Mouse (Mus musculus) limb, embryonic 14.5 days (tissue): ENCODE results near the gene Sco1. TPM values are rescaled to one million over a fixed set of nuclear protein-coding genes. Genes with fewer than 3 reads are reported as not detected.

ENCODE experiments used
- ATAC-seq: fragments of 200-750 bp; cut with Nextera tagmentation; 2 replicates; pipeline ENCODE4 v1.8.0; 2017; ENCODE audit warnings: low read depth, moderate number of reproducible peaks, moderate TSS enrichment; ENCODE audit not compliant: low FRiP score
- DNase-seq: peaks from one replicate; pipeline ENCODE4 v3.0.0-alpha.2; 2015; ENCODE audit warnings: low spot score
- H3K27ac ChIP-seq: fragments of 300-500 bp; sonication (generic); replicated peaks from 2 replicates; pipeline ENCODE4 v1.5.1; 2014; ENCODE audit warnings: low read depth, mild to moderate bottlenecking, low read length, moderate library complexity, mixed read lengths
- H3K27me3 ChIP-seq: fragments of 300-500 bp; sonication (generic); 2 replicates; pipeline ENCODE4 v1.6.1; 2014; ENCODE audit warnings: low read length, mixed read lengths; ENCODE audit not compliant: control insufficient read depth, insufficient read depth
- H3K36me3 ChIP-seq: fragments of 300-500 bp; sonication (generic); 2 replicates; pipeline ENCODE4 v1.6.1; 2014; ENCODE audit warnings: mild to moderate bottlenecking, low read length, moderate library complexity, mixed read lengths; ENCODE audit not compliant: control insufficient read depth, insufficient read depth
- H3K4me1 ChIP-seq: fragments of 300-500 bp; sonication (generic); 2 replicates; pipeline ENCODE4 v1.6.1; 2014; ENCODE audit warnings: antibody characterized with exemption, low read length, mixed read lengths; ENCODE audit not compliant: control insufficient read depth, insufficient read depth
- H3K4me2 ChIP-seq: fragments of 300-500 bp; sonication (generic); replicated peaks from 2 replicates; pipeline ENCODE4 v1.6.1; 2014; ENCODE audit warnings: low read depth, mild to moderate bottlenecking, low read length, moderate library complexity; ENCODE audit not compliant: severe bottlenecking
- H3K4me3 ChIP-seq: fragments of 300-500 bp; sonication (generic); replicated peaks from 2 replicates; pipeline ENCODE4 v1.5.1; 2014; ENCODE audit warnings: low read length
- H3K9ac ChIP-seq: fragments of 300-500 bp; sonication (generic); 2 replicates; pipeline ENCODE4 v1.6.1; 2014; ENCODE audit warnings: mild to moderate bottlenecking, low read depth, low read length, moderate library complexity; ENCODE audit not compliant: severe bottlenecking
- H3K9me3 ChIP-seq: fragments of 300-500 bp; sonication (generic); 2 replicates; pipeline ENCODE4 v1.6.1; 2016; ENCODE audit warnings: low read length; ENCODE audit not compliant: control insufficient read depth
- POLR2A ChIP-seq: fragments of 200-500 bp; IDR thresholded peaks from 2 replicates; pipeline ENCODE4 v1.8.0; 2012; ENCODE audit warnings: inconsistent platforms, mild to moderate bottlenecking, moderate library complexity, borderline replicate concordance; ENCODE audit not compliant: insufficient read depth, insufficient read length; ENCODE audit errors: extremely low read depth
- WGBS: fragments of 180-500 bp; shearing (Covaris S2); extraction: QIAGEN DNeasy Blood & Tissue Kit; methylation state at CpG from one replicate; pipeline ENCODE4 v1.1.7; 2014; 5-methylcytosine and 5-hydroxymethylcytosine counted together
- microRNA-seq: library from miRNA; unstranded; fragments of <30 nt; microRNA quantifications from one replicate; pipeline ENCODE4, GENCODE M21; 2016
- polyA plus RNA-seq, 2 experiments: library from polyadenylated mRNA; depleted of rRNA in 1 of 2; stranded (reverse) in 1 of 2; unstranded in 1 of 2; fragments of >200 nt; fragmentation: Nextera tagmentation in 1 of 2; extraction: Ambion mirVana in 1 of 2; gene quantifications; 2 replicates each; pipeline versions ENCODE4 v1.2.1 to v1.2.3; 2012 to 2014

Sco1 gene
- polyA plus RNA-seq, 2 experiments, result 8.8 to 15.8 TPM

DNA sequence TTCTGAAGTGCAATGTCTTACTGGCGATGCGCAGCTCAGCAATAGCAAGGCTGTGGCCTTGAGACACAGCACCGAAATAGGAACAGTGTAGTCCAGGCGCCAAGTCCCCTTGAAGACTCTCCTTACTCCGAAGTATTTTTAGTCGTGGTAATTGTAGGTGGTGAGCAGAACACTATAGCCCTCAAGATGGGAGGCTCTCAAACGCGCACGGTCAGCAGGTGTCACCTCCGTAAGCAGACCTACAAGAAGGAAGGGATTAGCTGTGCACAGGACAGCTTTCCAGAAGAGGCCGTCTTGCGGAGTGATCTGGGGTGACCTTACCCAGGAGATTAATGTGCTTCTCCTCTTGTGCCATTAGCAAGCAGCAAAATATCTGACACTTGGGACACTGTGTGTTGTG is 62.4 kb downstream of the Sco1 start:
- WGBS, result 87% methylated on average over 12 of the region's 12 CpGs
- no peak for TF ChIP-seq POLR2A
- ATAC-seq, result no peak

More for the DNA sequence above, 62.4 kb downstream of the Sco1 start:
- Histone ChIP-seq H3K4me3 (no peak overlapping the region), H3K4me1 (no peaks in the 10 kb centered on the region), H3K27ac (no peak overlapping the region), H3K27me3 (no peaks in the 10 kb centered on the region), H3K36me3 (no peaks in the 10 kb centered on the region), H3K4me2 (no peak overlapping the region), H3K9me3 (no peaks in the 10 kb centered on the region), H3K9ac (no peak overlapping the region)
- DNase-seq, result no peak

Small RNA genes within 50 kb of the gene (microRNA-seq; reads per million reads assigned to microRNA genes)
- gene Mir6923, result 0.92 reads per million

Other genes starting within 250 kb of the Sco1 start
- gene Pirt, start 140.7 kb upstream of the Sco1 start, polyA plus RNA-seq (2012; rRNA removed), result 0.14 and 0.23 TPM in 2 replicates
- gene Pirt, start 140.7 kb upstream of the Sco1 start, polyA plus RNA-seq (2014; fragmentation: Nextera tagmentation; extraction: Ambion mirVana), result 0.17 and 0.18 TPM in 2 replicates
- gene Tmem238l, start 96.0 kb upstream of the Sco1 start, polyA plus RNA-seq (2012; rRNA removed), result not detected in 2 replicates
- not detected in 2 replicates for gene Tmem238l, start 96.0 kb upstream of the Sco1 start, polyA plus RNA-seq (2014; fragmentation: Nextera tagmentation; extraction: Ambion mirVana)
- 1.6 and 1.7 TPM in 2 replicates for gene Tmem220, start 27.5 kb upstream of the Sco1 start, polyA plus RNA-seq (2012; rRNA removed)
- 0.82 and 1.2 TPM in 2 replicates for gene Tmem220, start 27.5 kb upstream of the Sco1 start, polyA plus RNA-seq (2014; fragmentation: Nextera tagmentation; extraction: Ambion mirVana)
- 34.0 and 34.3 TPM in 2 replicates for gene Adprm, start 76 bp upstream of the Sco1 start, polyA plus RNA-seq (2012; rRNA removed)
- gene Adprm, start 76 bp upstream of the Sco1 start, polyA plus RNA-seq (2014; fragmentation: Nextera tagmentation; extraction: Ambion mirVana), result 33.3 and 38.1 TPM in 2 replicates
- gene Myh3, start 25.6 kb downstream of the Sco1 start, polyA plus RNA-seq (2012; rRNA removed), result 112 and 192 TPM in 2 replicates
- gene Myh3, start 25.6 kb downstream of the Sco1 start, polyA plus RNA-seq (2014; fragmentation: Nextera tagmentation; extraction: Ambion mirVana), result 145 and 205 TPM in 2 replicates
- 0.12 and 0.16 TPM in 2 replicates for gene Myh2, start 118.4 kb downstream of the Sco1 start, polyA plus RNA-seq (2012; rRNA removed)
- gene Myh2, start 118.4 kb downstream of the Sco1 start, polyA plus RNA-seq (2014; fragmentation: Nextera tagmentation; extraction: Ambion mirVana), result 0.30 and 0.39 TPM in 2 replicates
- gene Myh1, start 147.4 kb downstream of the Sco1 start, polyA plus RNA-seq (2012; rRNA removed), result 0.74 and 1.1 TPM in 2 replicates
- gene Myh1, start 147.4 kb downstream of the Sco1 start, polyA plus RNA-seq (2014; fragmentation: Nextera tagmentation; extraction: Ambion mirVana), result 1.5 and 2.4 TPM in 2 replicates
- gene Myh4, start 185.4 kb downstream of the Sco1 start, polyA plus RNA-seq (2012; rRNA removed), result 0.09 and 0.10 TPM in 2 replicates
- gene Myh4, start 185.4 kb downstream of the Sco1 start, polyA plus RNA-seq (2014; fragmentation: Nextera tagmentation; extraction: Ambion mirVana), result 0.11 and 0.36 TPM in 2 replicates
- 21.7 and 39.3 TPM in 2 replicates for gene Myh8, start 224.5 kb downstream of the Sco1 start, polyA plus RNA-seq (2012; rRNA removed)
- gene Myh8, start 224.5 kb downstream of the Sco1 start, polyA plus RNA-seq (2014; fragmentation: Nextera tagmentation; extraction: Ambion mirVana), result 49.0 and 74.2 TPM in 2 replicates